Mouse (Mus musculus): ENCODE data around the gene Prkce.

Gene Prkce

GRCm38 (mm10) chr17:86572136-86572535 is 404.6 kb downstream of the Prkce start:
- DNase-seq (ENCODE audit: low spot score in 2 of 2), result no peak

- no peak for DNase-seq (ENCODE audit: low spot score in 2 of 2)
Observed at GRCm38 (mm10) chr17:86572576-86572975, 405.0 kb downstream of the Prkce start.

GRCm38 (mm10) chr17:86573596-86574248 is 406.1 kb downstream of the Prkce start:
- no peak for DNase-seq (ENCODE audit: low spot score in 2 of 2)

GRCm38 (mm10) chr17:86580724-86581123 is 413.1 kb downstream of the Prkce start:
- no peak for DNase-seq (ENCODE audit: low spot score in 2 of 2)

GRCm38 (mm10) chr17:86582341-86582740 is 414.8 kb downstream of the Prkce start:
- peak in 1 of 2 experiments; percentile 37 for DNase-seq (ENCODE audit: low spot score in 2 of 2)

GRCm38 (mm10) chr17:86586441-86586840 is 418.9 kb downstream of the Prkce start:
- DNase-seq (ENCODE audit: low spot score in 2 of 2), result no peak

- DNase-seq (ENCODE audit: low spot score in 2 of 2), result no peak
Observed at GRCm38 (mm10) chr17:86588704-86589449, 421.3 kb downstream of the Prkce start.

- DNase-seq (ENCODE audit: low spot score in 2 of 2), result no peak
Observed at GRCm38 (mm10) chr17:86589681-86590080, 422.1 kb downstream of the Prkce start.

- DNase-seq (ENCODE audit: low spot score in 2 of 2), result no peak
Observed at GRCm38 (mm10) chr17:86591241-86591640, 423.7 kb downstream of the Prkce start.

- no peak for DNase-seq (ENCODE audit: low spot score in 2 of 2)
Observed at GRCm38 (mm10) chr17:86592991-86593586, 425.5 kb downstream of the Prkce start.

- DNase-seq (ENCODE audit: low spot score in 2 of 2), result no peak
Observed at GRCm38 (mm10) chr17:86595526-86595925, 427.9 kb downstream of the Prkce start.

- DNase-seq (ENCODE audit: low spot score in 2 of 2), result no peak
Observed at GRCm38 (mm10) chr17:86601116-86601515, 433.5 kb downstream of the Prkce start.

GRCm38 (mm10) chr17:86601901-86602300 is 434.3 kb downstream of the Prkce start:
- no peak for DNase-seq (ENCODE audit: low spot score in 2 of 2)

- no peak for DNase-seq (ENCODE audit: low spot score in 2 of 2)
Observed at GRCm38 (mm10) chr17:86603848-86604444, 436.4 kb downstream of the Prkce start.

- DNase-seq (ENCODE audit: low spot score in 2 of 2), result no peak
Observed at GRCm38 (mm10) chr17:86607981-86608380, 440.4 kb downstream of the Prkce start.

- DNase-seq (ENCODE audit: low spot score in 2 of 2), result no peak
Observed at GRCm38 (mm10) chr17:86610271-86610969, 442.8 kb downstream of the Prkce start.

GRCm38 (mm10) chr17:86611772-86612171 is 444.2 kb downstream of the Prkce start:
- no peak for DNase-seq (ENCODE audit: low spot score in 2 of 2)

- no peak for DNase-seq (ENCODE audit: low spot score in 2 of 2)
Observed at GRCm38 (mm10) chr17:86615592-86616291, 448.2 kb downstream of the Prkce start.

- DNase-seq (ENCODE audit: low spot score in 2 of 2), result no peak
Observed at GRCm38 (mm10) chr17:86617570-86618237, 450.1 kb downstream of the Prkce start.

- DNase-seq (ENCODE audit: low spot score in 2 of 2), result no peak
Observed at GRCm38 (mm10) chr17:86618431-86618861, 450.9 kb downstream of the Prkce start.

- no peak for DNase-seq (ENCODE audit: low spot score in 2 of 2)
Observed at GRCm38 (mm10) chr17:86622862-86623261, 455.3 kb downstream of the Prkce start.

Measured in urinary bladder, adult 18-20 months (tissue).